Mouse (Mus musculus) CH12F3 (cell line): ENCODE results near the gene Casc3.

ENCODE experiments used
- in situ Hi-C: fragments of 300-500 bp; cut with MboI; formaldehyde crosslinking; loops from 2 replicates; pipeline ENCODE4 v1.14.3; 2020; ENCODE audit warnings: low sequenced_read_pairs

Gene Casc3

GRCm38 (mm10) chr11:98772667-98773171, 32.0 kb upstream of the Casc3 start:
- in situ Hi-C loops: no loop called here

DNA sequence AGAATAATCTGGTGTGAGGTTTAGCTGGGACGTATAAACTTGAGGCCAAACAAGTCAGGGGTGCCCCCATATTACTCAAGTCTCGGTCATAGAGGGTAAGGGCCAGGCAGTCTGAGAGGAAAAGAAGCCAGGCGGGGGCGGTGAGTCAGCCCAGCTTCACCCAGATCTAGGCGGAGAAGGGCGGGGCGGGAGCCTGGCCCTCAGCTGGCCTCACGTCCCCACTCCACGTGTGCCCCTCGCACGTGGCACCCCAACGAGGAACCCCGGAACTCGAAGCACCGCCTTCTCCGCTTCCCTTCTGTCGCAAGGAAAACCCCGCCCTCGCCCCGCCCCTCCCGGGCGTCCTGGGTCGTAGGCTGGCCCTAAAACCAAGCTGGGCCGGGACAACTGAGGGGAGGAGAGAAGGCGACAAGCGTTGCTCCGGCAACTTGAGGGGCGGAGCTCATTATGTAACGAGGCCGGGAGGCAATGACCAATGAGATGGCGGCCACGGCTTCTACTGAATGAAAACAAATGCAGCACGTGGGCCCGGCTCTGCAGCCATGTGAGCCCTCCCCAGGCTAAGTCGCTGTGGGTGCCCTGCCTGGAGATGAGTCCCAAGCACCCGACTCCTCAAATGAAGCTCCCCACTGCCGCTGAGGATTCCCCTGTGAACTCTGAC, 30.9 kb upstream of the Casc3 start:
- in situ Hi-C loops: no loop called here

GRCm38 (mm10) chr11:98774582-98775347, 29.9 kb upstream of the Casc3 start, which contains the start of gene Nr1d1:
Gene Nr1d1 (minus strand): TSS chr11:98775333.
- in situ Hi-C loops: loop anchor here (5.0 kb wide), 1 partner anchor 72 kb away; the partner anchor contains the start of gene Csf3

GRCm38 (mm10) chr11:98775348-98776051, 29.2 kb upstream of the Casc3 start:
- in situ Hi-C loops: loop anchor here (5.0 kb wide), 1 partner anchor 73 kb away; the partner anchor contains the start of gene Csf3

GRCm38 (mm10) chr11:98776052-98776764, 28.5 kb upstream of the Casc3 start:
- in situ Hi-C loops: loop anchor here (5.0 kb wide), 1 partner anchor 74 kb away; the partner anchor contains the start of gene Csf3

DNA sequence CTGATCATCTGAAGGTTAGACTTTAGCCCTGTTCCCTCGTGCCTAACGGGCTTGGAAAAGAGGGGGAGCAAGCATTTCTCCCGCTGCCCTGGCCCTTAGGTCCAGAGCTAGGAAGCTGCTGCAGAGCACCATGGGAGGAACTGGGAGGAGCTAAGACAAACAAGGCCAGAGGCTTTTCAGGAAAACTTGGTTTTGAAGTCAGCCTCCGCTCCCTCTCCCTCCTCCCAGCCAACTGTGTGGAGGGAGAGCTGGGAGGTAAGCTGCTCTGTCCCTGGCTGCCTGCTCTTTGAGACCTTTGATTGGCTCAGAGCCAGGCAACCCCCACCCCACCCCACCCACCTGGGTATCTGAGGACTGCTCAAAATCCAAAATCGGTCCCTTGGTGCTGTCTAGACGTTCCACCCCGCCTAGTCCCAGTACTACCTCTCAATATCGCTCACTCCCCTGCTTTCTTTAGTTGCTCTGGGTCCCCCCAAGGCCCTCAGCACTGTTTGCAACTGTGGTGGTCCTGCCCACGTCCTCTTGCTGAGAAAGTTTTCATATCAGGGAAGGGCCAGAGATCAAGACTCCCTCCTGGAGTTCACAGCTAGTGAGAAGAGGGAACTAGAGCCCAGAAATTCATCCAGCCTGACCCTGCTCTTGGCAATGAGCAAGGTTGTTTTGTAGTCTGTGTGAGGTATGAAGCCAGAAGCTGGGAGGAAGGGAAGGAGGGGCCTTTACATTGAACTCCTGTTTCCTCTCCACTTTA, 27.7 kb upstream of the Casc3 start:
- in situ Hi-C loops: loop anchor here (5.0 kb wide), 1 partner anchor 75 kb away; the partner anchor contains the start of gene Csf3

DNA sequence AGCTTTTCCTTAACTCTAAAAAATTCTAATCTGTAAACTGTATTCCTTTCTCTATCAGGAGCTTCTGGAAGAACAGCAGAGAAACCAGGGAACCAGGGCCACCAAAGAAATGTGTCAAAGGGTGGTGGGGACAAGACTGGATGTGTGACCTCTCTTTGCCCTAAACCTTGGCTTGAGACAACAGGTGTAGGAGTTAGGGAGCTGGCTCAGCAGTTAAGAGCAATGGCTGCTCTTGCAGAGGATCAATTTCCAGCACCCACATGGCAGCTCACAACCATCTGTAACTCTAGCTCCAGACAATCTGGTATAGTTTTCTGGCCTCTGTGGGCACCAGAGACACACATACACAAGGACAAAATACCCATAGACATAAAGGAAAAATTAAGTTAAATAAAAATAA, 26.8 kb upstream of the Casc3 start:
- in situ Hi-C loops: loop anchor here (5.0 kb wide), 1 partner anchor 76 kb away; the partner anchor contains the start of gene Csf3

DNA sequence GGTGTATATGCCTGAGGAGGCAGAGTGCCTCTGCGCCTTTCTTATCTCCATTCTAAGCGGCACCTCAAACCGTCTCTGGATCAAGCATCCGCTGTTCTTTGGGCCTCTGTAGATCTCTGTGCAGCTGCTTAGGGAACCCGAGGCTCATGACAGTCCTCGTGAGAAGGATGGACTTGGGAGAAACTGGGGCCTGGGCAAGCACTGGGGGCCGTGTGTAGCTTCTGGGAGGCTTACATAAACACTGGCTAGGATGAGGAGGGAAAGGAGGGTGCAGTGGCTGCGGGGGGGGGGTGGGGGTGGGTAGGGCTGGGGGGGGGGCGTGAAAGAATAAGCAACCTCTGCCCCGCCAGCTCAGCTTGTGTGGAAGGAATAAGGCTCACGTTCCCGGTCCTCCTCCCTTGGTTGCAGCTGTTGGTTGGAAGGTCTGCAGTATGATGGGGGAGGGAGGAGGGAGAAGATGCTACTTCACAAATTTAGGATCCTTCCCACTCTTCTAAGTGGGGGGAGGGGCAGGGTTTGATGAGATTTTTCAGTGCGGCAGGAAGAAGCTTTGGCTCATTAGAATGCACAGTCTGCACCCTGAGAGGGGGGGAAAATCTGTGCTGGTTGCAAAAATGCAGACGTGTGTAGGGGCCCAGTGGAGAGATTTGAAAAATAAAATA, 22.7 kb upstream of the Casc3 start:
- in situ Hi-C loops: loop anchor here (10.0 kb wide), 1 partner anchor 57 kb away; the partner anchor contains the start of gene Med24

DNA sequence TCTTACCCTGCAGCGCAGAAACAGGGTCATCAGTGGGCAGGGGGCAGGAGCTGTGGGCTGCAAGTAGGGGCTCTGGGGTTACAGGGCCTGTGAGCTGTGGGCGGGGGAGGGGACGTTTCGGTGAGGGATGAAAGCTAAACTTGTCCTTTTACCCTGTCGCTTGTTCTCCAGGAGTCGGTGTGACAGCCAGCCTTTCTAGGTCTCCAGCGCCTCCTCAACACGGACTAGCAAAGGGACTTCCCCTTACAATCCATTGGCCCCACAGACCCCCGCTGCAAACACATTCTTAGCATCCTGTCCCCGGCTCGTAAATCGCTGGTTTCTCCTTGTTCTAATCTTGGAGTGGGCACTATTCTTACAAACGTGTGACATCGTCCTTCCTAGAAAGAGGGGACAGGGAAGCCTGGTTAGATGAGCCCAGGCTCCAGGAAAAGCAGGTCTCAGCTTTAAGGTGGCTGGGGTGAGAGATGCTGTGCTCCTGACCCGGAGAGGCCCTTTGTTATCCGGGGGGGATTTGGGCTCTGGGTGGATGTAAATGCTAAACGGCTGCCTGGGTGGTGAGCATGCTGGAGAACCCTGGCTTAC, 22.0 kb upstream of the Casc3 start:
- in situ Hi-C loops: loop anchor here (10.0 kb wide), 1 partner anchor 58 kb away; the partner anchor contains the start of gene Med24

GRCm38 (mm10) chr11:98783236-98783696, 21.4 kb upstream of the Casc3 start:
- in situ Hi-C loops: loop anchor here (10.0 kb wide), 1 partner anchor 58 kb away; the partner anchor contains the start of gene Med24

GRCm38 (mm10) chr11:98784139-98784538, 20.6 kb upstream of the Casc3 start:
- in situ Hi-C loops: loop anchor here (10.0 kb wide), 1 partner anchor 59 kb away; the partner anchor contains the start of gene Med24

- in situ Hi-C loops: loop anchor here (10.0 kb wide), 1 partner anchor 60 kb away; the partner anchor contains the start of gene Med24
Measured at GRCm38 (mm10) chr11:98785214-98785613, 19.5 kb upstream of the Casc3 start.

DNA sequence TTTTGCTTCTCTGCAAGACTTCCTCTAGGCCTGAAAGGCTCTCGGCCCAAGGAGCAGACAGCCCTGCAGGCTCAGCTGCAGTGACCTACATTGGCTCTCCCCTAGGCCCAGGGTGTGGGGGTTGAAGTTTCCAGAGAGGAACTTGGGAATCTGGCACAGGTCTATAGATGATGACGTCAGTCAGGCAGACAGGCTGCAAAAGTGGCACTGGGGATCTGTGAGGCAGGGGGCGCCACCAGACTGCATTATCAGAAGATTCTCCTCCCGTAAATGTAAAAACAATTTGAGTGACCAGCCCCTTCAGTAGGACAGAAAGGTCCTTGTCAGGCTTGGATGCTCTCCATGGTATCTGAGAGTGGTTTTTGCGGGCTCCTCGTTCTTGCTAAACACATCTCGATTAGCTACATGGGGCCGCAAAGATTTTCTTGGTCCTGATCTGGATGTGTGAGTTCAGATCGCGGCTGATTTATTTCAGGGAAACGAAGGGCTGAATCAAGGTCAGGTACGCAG, 18.9 kb upstream of the Casc3 start:
- in situ Hi-C loops: loop anchor here (10.0 kb wide), 1 partner anchor 61 kb away; the partner anchor contains the start of gene Med24

DNA sequence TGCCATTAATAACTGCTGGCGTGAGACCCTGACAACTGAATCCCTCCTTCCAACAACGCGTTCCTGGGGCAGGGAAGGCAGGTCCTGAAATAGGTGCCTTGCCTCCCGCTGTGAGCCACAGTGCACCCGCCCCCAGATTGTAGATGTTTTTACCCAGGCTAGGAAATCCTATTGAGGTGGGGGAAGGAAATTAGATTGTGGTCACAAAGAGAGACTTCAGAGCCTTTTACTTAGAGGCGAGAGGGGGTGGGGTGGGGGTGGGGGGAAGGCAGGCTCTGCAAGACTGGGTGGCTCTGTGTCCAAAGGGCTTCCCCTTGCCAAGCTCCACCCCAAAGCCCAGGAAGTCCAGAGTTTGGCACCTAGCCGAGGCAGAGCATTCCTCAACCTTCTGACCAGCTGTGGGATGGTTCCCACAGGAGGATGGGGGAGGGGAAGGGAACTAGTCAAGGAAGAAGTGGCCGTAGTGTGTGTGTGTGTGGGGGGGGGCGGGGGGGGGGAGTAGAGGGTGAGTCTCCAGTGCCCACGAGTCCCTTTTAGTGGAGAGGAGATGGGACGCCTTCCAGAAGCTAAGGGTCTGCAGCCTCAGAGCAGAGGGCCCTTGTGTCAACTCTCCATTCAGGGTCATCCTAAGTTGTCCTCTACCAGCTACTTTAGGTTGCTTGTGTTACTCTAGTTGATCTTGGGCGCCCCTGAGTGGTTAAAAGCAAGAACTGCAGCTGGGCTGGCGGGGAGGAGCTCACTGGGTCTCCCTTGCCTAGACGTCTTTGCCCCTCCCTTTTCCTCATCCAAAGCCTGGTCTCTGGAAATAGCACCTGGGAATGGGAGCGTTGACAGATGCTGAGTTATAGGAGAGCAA, 18.1 kb upstream of the Casc3 start:
- in situ Hi-C loops: loop anchor here (10.0 kb wide), 1 partner anchor 62 kb away; the partner anchor contains the start of gene Med24

- in situ Hi-C loops: loop anchor here (10.0 kb wide), 1 partner anchor 62 kb away; the partner anchor contains the start of gene Med24
Measured at GRCm38 (mm10) chr11:98787229-98787628, 17.5 kb upstream of the Casc3 start.

DNA sequence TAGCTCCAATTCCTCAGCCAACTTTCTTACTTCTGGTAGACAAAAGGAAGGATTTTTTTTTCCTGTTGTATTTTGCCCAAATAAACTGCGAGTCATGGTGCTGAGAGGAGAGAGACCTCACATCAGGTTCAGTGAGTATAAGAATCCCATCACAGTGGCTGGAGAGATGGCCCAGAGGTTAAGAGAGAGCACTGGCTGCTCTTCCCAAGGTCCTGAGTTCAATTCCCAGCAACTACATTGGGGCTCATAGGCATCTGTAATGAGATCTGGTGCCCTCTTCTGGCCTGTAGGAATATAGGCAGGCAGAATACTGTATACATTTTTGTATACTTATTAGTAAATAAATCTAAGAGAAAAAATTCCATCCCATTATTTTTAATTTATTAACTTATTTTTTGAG, 17.0 kb upstream of the Casc3 start:
- in situ Hi-C loops: loop anchor here (10.0 kb wide), 1 partner anchor 63 kb away; the partner anchor contains the start of gene Med24

GRCm38 (mm10) chr11:98788139-98788538, 16.6 kb upstream of the Casc3 start:
- in situ Hi-C loops: loop anchor here (10.0 kb wide), 1 partner anchor 63 kb away; the partner anchor contains the start of gene Med24
